Mouse (Mus musculus): ENCODE results near the gene Sdf4. TPM values are rescaled to one million over a fixed set of nuclear protein-coding genes. Genes with fewer than 3 reads are reported as not detected.

Gene Sdf4
- polyA plus RNA-seq, 1 experiment from 2014 or later, result 138 TPM

GRCm38 (mm10) chr4:156031593-156032391 is 39.1 kb downstream of the Sdf4 start:
- WGBS (ENCODE audit: insufficient replicate concordance), result 2% methylated on average over 24 of the region's 24 CpGs
- ATAC-seq (replicated peaks; ENCODE audit: insufficient number of reproducible peaks, low FRiP score, low TSS enrichment), result peak; percentile 73
- Histone ChIP-seq H3K9ac (ENCODE audit: low read depth, low read length) (peak overlapping the region; percentile 73), H3K36me3 (ENCODE audit: control insufficient read depth, insufficient read depth, low read length) (0 out of 2 replicates have a peak, but pooled peaks cover 4% of the 10 kb centered on the region), H3K9me3 (replicated peaks; ENCODE audit: control insufficient read depth, low read length) (no peaks in the 10 kb centered on the region), H3K4me1 (ENCODE audit: control insufficient read depth, insufficient read depth, low read length) (peaks cover 15% of the 10 kb centered on the region), H3K27ac (ENCODE audit: low read depth, low read length) (peak overlapping the region; percentile 91), H3K27me3 (ENCODE audit: control insufficient read depth, insufficient read depth, low read length) (peaks cover 27% of the 10 kb centered on the region), H3K4me3 (ENCODE audit: low read depth, low read length) (peak overlapping the region; percentile 57), H3K4me2 (peak overlapping the region; percentile 60)

GRCm38 (mm10) chr4:156032856-156033255 is 40.2 kb downstream of the Sdf4 start:
- H3K27me3 ChIP-seq (ENCODE audit: control insufficient read depth, insufficient read depth, low read length), result peaks cover 27% of the 10 kb centered on the region
- H3K36me3 ChIP-seq (ENCODE audit: control insufficient read depth, insufficient read depth, low read length), result 0 out of 2 replicates have a peak, but pooled peaks cover 3% of the 10 kb centered on the region
- H3K4me2 ChIP-seq, result no peak overlapping the region
- H3K9ac ChIP-seq (ENCODE audit: low read depth, low read length), result no peak overlapping the region
- no peaks in the 10 kb centered on the region for H3K9me3 ChIP-seq (replicated peaks; ENCODE audit: control insufficient read depth, low read length)
- H3K4me3 ChIP-seq (ENCODE audit: low read depth, low read length), result no peak overlapping the region
- peaks cover 15% of the 10 kb centered on the region for H3K4me1 ChIP-seq (ENCODE audit: control insufficient read depth, insufficient read depth, low read length)
- WGBS (ENCODE audit: insufficient replicate concordance), result 87% methylated on average over 4 of the region's 4 CpGs
- H3K27ac ChIP-seq (ENCODE audit: low read depth, low read length), result no peak overlapping the region
- ATAC-seq (replicated peaks; ENCODE audit: insufficient number of reproducible peaks, low FRiP score, low TSS enrichment), result no peak

- no peak overlapping the region for H3K4me3 ChIP-seq (ENCODE audit: low read depth, low read length)
- H3K27ac ChIP-seq (ENCODE audit: low read depth, low read length), result no peak overlapping the region
- H3K4me1 ChIP-seq (ENCODE audit: control insufficient read depth, insufficient read depth, low read length), result peaks cover 15% of the 10 kb centered on the region
- no peaks in the 10 kb centered on the region for H3K36me3 ChIP-seq (ENCODE audit: control insufficient read depth, insufficient read depth, low read length)
- no peaks in the 10 kb centered on the region for H3K9me3 ChIP-seq (replicated peaks; ENCODE audit: control insufficient read depth, low read length)
- H3K9ac ChIP-seq (ENCODE audit: low read depth, low read length), result no peak overlapping the region
- H3K27me3 ChIP-seq (ENCODE audit: control insufficient read depth, insufficient read depth, low read length), result peaks cover 29% of the 10 kb centered on the region
- ATAC-seq (replicated peaks; ENCODE audit: insufficient number of reproducible peaks, low FRiP score, low TSS enrichment), result no peak
- no peak overlapping the region for H3K4me2 ChIP-seq
- WGBS (ENCODE audit: insufficient replicate concordance), result 46% methylated on average over 6 of the region's 6 CpGs
These were observed 40.9 kb downstream of the Sdf4 start for GRCm38 (mm10) chr4:156033476-156034119.

- no peaks in the 10 kb centered on the region for H3K36me3 ChIP-seq (ENCODE audit: control insufficient read depth, insufficient read depth, low read length)
- H3K27ac ChIP-seq (ENCODE audit: low read depth, low read length), result no peak overlapping the region
- H3K27me3 ChIP-seq (ENCODE audit: control insufficient read depth, insufficient read depth, low read length), result peaks cover 29% of the 10 kb centered on the region
- H3K4me2 ChIP-seq, result no peak overlapping the region
- no peak overlapping the region for H3K9ac ChIP-seq (ENCODE audit: low read depth, low read length)
- 67% methylated on average over 4 of the region's 4 CpGs for WGBS (ENCODE audit: insufficient replicate concordance)
- peaks cover 15% of the 10 kb centered on the region for H3K4me1 ChIP-seq (ENCODE audit: control insufficient read depth, insufficient read depth, low read length)
- H3K4me3 ChIP-seq (ENCODE audit: low read depth, low read length), result peak overlapping the region; percentile 29; the same call in 1 of the 2 replicates
- ATAC-seq (replicated peaks; ENCODE audit: insufficient number of reproducible peaks, low FRiP score, low TSS enrichment), result no peak
- H3K9me3 ChIP-seq (replicated peaks; ENCODE audit: control insufficient read depth, low read length), result no peaks in the 10 kb centered on the region
These were observed 41.6 kb downstream of the Sdf4 start for GRCm38 (mm10) chr4:156034301-156034700.

GRCm38 (mm10) chr4:156034901-156035300 is 42.2 kb downstream of the Sdf4 start:
- Histone ChIP-seq H3K4me1 (ENCODE audit: control insufficient read depth, insufficient read depth, low read length) (peaks cover 15% of the 10 kb centered on the region), H3K36me3 (ENCODE audit: control insufficient read depth, insufficient read depth, low read length) (no peaks in the 10 kb centered on the region), H3K4me3 (ENCODE audit: low read depth, low read length) (peak overlapping the region; percentile 29), H3K9me3 (replicated peaks; ENCODE audit: control insufficient read depth, low read length) (no peaks in the 10 kb centered on the region), H3K9ac (ENCODE audit: low read depth, low read length) (no peak overlapping the region), H3K4me2 (peak overlapping the region; percentile 60), H3K27me3 (ENCODE audit: control insufficient read depth, insufficient read depth, low read length) (peaks cover 29% of the 10 kb centered on the region), H3K27ac (ENCODE audit: low read depth, low read length) (no peak overlapping the region)
- WGBS (ENCODE audit: insufficient replicate concordance), result 7% methylated on average over 25 of the region's 25 CpGs
- no peak for ATAC-seq (replicated peaks; ENCODE audit: insufficient number of reproducible peaks, low FRiP score, low TSS enrichment)

- H3K4me1 ChIP-seq (ENCODE audit: control insufficient read depth, insufficient read depth, low read length), result no peaks in the 10 kb centered on the region
- no peak overlapping the region for H3K4me2 ChIP-seq
- no peaks in the 10 kb centered on the region for H3K36me3 ChIP-seq (ENCODE audit: control insufficient read depth, insufficient read depth, low read length)
- H3K9me3 ChIP-seq (replicated peaks; ENCODE audit: control insufficient read depth, low read length), result no peaks in the 10 kb centered on the region
- WGBS (ENCODE audit: insufficient replicate concordance), result 52% methylated on average over 5 of the region's 5 CpGs
- no peak overlapping the region for H3K27ac ChIP-seq (ENCODE audit: low read depth, low read length)
- no peaks in the 10 kb centered on the region for H3K27me3 ChIP-seq (ENCODE audit: control insufficient read depth, insufficient read depth, low read length)
- ATAC-seq (replicated peaks; ENCODE audit: insufficient number of reproducible peaks, low FRiP score, low TSS enrichment), result no peak
- H3K9ac ChIP-seq (ENCODE audit: low read depth, low read length), result no peak overlapping the region
- H3K4me3 ChIP-seq (ENCODE audit: low read depth, low read length), result no peak overlapping the region
These were observed 52.1 kb downstream of the Sdf4 start for GRCm38 (mm10) chr4:156044754-156045153.

- no peaks in the 10 kb centered on the region for H3K27me3 ChIP-seq (ENCODE audit: control insufficient read depth, insufficient read depth, low read length)
- H3K9me3 ChIP-seq (replicated peaks; ENCODE audit: control insufficient read depth, low read length), result no peaks in the 10 kb centered on the region
- 60% methylated on average over 3 of the region's 3 CpGs for WGBS (ENCODE audit: insufficient replicate concordance)
- no peak for ATAC-seq (replicated peaks; ENCODE audit: insufficient number of reproducible peaks, low FRiP score, low TSS enrichment)
- H3K9ac ChIP-seq (ENCODE audit: low read depth, low read length), result no peak overlapping the region
- H3K4me2 ChIP-seq, result no peak overlapping the region
- no peak overlapping the region for H3K4me3 ChIP-seq (ENCODE audit: low read depth, low read length)
- no peak overlapping the region for H3K27ac ChIP-seq (ENCODE audit: low read depth, low read length)
- no peaks in the 10 kb centered on the region for H3K4me1 ChIP-seq (ENCODE audit: control insufficient read depth, insufficient read depth, low read length)
- no peaks in the 10 kb centered on the region for H3K36me3 ChIP-seq (ENCODE audit: control insufficient read depth, insufficient read depth, low read length)
These were observed 57.1 kb downstream of the Sdf4 start for GRCm38 (mm10) chr4:156049779-156050178.

- H3K36me3 ChIP-seq (ENCODE audit: control insufficient read depth, insufficient read depth, low read length), result no peaks in the 10 kb centered on the region
- no peaks in the 10 kb centered on the region for H3K4me1 ChIP-seq (ENCODE audit: control insufficient read depth, insufficient read depth, low read length)
- no peaks in the 10 kb centered on the region for H3K27me3 ChIP-seq (ENCODE audit: control insufficient read depth, insufficient read depth, low read length)
- ATAC-seq (replicated peaks; ENCODE audit: insufficient number of reproducible peaks, low FRiP score, low TSS enrichment), result no peak
- H3K9ac ChIP-seq (ENCODE audit: low read depth, low read length), result no peak overlapping the region
- H3K4me3 ChIP-seq (ENCODE audit: low read depth, low read length), result no peak overlapping the region
- H3K4me2 ChIP-seq, result no peak overlapping the region
- H3K9me3 ChIP-seq (replicated peaks; ENCODE audit: control insufficient read depth, low read length), result no peaks in the 10 kb centered on the region
- WGBS (ENCODE audit: insufficient replicate concordance), result 57% methylated on average over 6 of the region's 6 CpGs
- no peak overlapping the region for H3K27ac ChIP-seq (ENCODE audit: low read depth, low read length)
These were observed 57.8 kb downstream of the Sdf4 start for GRCm38 (mm10) chr4:156050391-156050980.

Measured in heart, embryonic 11.5 days (tissue).